Mouse (Mus musculus) spleen, adult 2 months (tissue): ENCODE measurements around the gene Bpifc.

ENCODE experiments used
- CTCF ChIP-seq: fragments of 200-500 bp; IDR thresholded peaks from 2 replicates; pipeline ENCODE4 v1.5.1; 2011; ENCODE audit warnings: mild to moderate bottlenecking, inconsistent platforms; ENCODE audit not compliant: insufficient read depth, insufficient read length, insufficient replicate concordance; ENCODE audit errors: extremely low read depth
- POLR2A ChIP-seq: fragments of 200-500 bp; IDR thresholded peaks from 2 replicates; pipeline ENCODE4 v1.6.1; 2011; ENCODE audit warnings: low read depth, low read length, inconsistent platforms

DNA sequence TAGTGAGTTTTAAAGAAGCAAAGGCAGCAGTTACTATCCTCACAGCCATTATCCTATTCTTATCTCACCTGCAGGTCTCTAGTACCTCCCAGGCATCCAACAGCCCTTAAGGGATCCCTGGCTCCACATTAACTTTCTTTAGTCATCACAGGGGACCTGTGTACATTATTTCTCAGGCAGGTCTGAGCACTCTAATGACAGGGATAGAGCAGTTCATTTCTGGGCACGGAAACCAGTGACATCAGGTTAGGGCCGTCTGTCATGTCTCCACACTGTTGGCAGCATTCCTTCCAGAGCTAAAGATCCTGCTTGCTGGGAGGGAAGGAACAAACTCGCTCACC, 9.7 kb upstream of the Bpifc start:
- TF ChIP-seq POLR2A: no peak
- TF ChIP-seq CTCF: no peak
